Mouse (Mus musculus): ENCODE data around the gene Rhbdl1.
"Not testable (repeated sequence)": the region's sequence is repeated elsewhere in the genome, so short reads cannot be mapped to it uniquely, and the experiment has no call there.

Gene Rhbdl1

GRCm38 (mm10) chr17:25825984-25826570, 11.0 kb downstream of the Rhbdl1 start:
- no peak for DNase-seq (ENCODE audit: low read depth, low spot score)

GRCm38 (mm10) chr17:25825311-25825710, 11.8 kb downstream of the Rhbdl1 start:
- DNase-seq (ENCODE audit: low read depth, low spot score) = no peak

GRCm38 (mm10) chr17:25824362-25825142, 12.5 kb downstream of the Rhbdl1 start:
- no peak for DNase-seq (ENCODE audit: low read depth, low spot score)

- peak; percentile 96 for DNase-seq (ENCODE audit: low read depth, low spot score)
These were observed 13.6 kb downstream of the Rhbdl1 start, which contains the start of gene Wdr24 for GRCm38 (mm10) chr17:25823452-25823851. TSS of gene Wdr24 (plus strand) at chr17:25823627.

GRCm38 (mm10) chr17:25818851-25819780, 18.0 kb downstream of the Rhbdl1 start:
- DNase-seq (ENCODE audit: low read depth, low spot score) = no peak

- DNase-seq (ENCODE audit: low read depth, low spot score) = no peak
These were observed 19.4 kb downstream of the Rhbdl1 start for GRCm38 (mm10) chr17:25817662-25818061.

- DNase-seq (ENCODE audit: low read depth, low spot score) = peak; percentile 92
These were observed 23.6 kb downstream of the Rhbdl1 start for GRCm38 (mm10) chr17:25813471-25813870.

GRCm38 (mm10) chr17:25810890-25811289, 26.2 kb downstream of the Rhbdl1 start:
- peak; percentile 64 for DNase-seq (ENCODE audit: low read depth, low spot score)

- DNase-seq (ENCODE audit: low read depth, low spot score) = peak; percentile 89
These were observed 27.3 kb downstream of the Rhbdl1 start for GRCm38 (mm10) chr17:25809606-25810340.

- peak; percentile 99 for DNase-seq (ENCODE audit: low read depth, low spot score)
These were observed 28.1 kb downstream of the Rhbdl1 start, which contains the start of gene Fbxl16 for GRCm38 (mm10) chr17:25808789-25809605. TSS of gene Fbxl16 (plus strand) at chr17:25809085.

GRCm38 (mm10) chr17:25808028-25808427, 29.1 kb downstream of the Rhbdl1 start:
- DNase-seq (ENCODE audit: low read depth, low spot score) = no peak

- DNase-seq (ENCODE audit: low read depth, low spot score) = not testable (repeated sequence)
These were observed 29.6 kb downstream of the Rhbdl1 start for GRCm38 (mm10) chr17:25807452-25807851.

GRCm38 (mm10) chr17:25806507-25806906, 30.6 kb downstream of the Rhbdl1 start:
- DNase-seq (ENCODE audit: low read depth, low spot score) = no peak

- DNase-seq (ENCODE audit: low read depth, low spot score) = peak; percentile 94
These were observed 34.1 kb downstream of the Rhbdl1 start for GRCm38 (mm10) chr17:25802825-25803517.

GRCm38 (mm10) chr17:25801029-25801428, 36.1 kb downstream of the Rhbdl1 start:
- peak; percentile 84 for DNase-seq (ENCODE audit: low read depth, low spot score)

GRCm38 (mm10) chr17:25796951-25797369, 40.1 kb downstream of the Rhbdl1 start, which contains the start of gene Metrn:
TSS of gene Metrn (minus strand) at chr17:25797136.
- DNase-seq (ENCODE audit: low read depth, low spot score) = peak; percentile 79

GRCm38 (mm10) chr17:25796211-25796771, 40.8 kb downstream of the Rhbdl1 start:
- DNase-seq (ENCODE audit: low read depth, low spot score) = peak; percentile 56

- peak; percentile 93 for DNase-seq (ENCODE audit: low read depth, low spot score)
These were observed 41.4 kb downstream of the Rhbdl1 start, which contains the start of gene AC134908.4 for GRCm38 (mm10) chr17:25795609-25796092. TSS of gene AC134908.4 (minus strand) at chr17:25795659.

GRCm38 (mm10) chr17:25794998-25795397, 42.1 kb downstream of the Rhbdl1 start:
- DNase-seq (ENCODE audit: low read depth, low spot score) = no peak

All from brain, adult 2 months (tissue).